Comparison of ENCODE assay signal across 13 mouse cellular contexts in the genomic region with DNA sequence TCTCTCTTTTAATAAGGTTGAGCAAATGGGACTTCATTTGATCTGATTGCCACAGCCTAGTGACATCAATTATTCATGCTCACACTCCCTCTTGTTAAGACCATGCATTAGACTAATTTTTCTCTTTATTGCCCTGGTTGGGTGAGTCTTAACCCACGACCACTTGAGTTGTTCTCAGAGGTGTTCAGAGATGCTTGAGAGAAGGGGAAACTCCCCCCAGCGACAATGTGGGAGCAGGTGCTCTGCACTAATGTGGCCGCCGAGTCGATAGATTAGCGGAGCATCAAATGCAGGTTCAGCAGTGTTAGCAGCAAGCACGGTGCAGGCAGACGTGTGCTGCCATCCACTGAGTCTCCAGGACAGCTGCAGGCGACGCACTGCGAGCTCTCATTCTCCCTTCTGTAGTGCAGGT. TPM values are rescaled to one million over a fixed set of nuclear protein-coding genes. Genes with fewer than 3 reads are reported as not detected.
A peak's percentile ranks its signal among the peaks of the same experiment; 100 is the strongest.
DNase-seq lines count a peak whose midpoint lies in the region; ATAC-seq and TF ChIP-seq lines count a peak whose summit lies in the region.
"Had no signal": no experiment of that assay in that cellular context is flagged by ENCODE, and none has a peak within 500 bp of the region (broad histone marks: within the 10 kb centered on the region; RNA-seq: fewer than 3 reads in every experiment).

No protein-coding gene starts in this region.

- peak overlapping the region; percentile 35; the same call in 1 of the 2 replicates for H3K27ac ChIP-seq in gastrocnemius, adult 2 months
- H3K27ac ChIP-seq in embryonic facial prominence, embryonic 15.5 days (replicated peaks): 0 out of 2 replicates have a peak overlapping the region, but pooled peaks have one; percentile 4
- peak overlapping the region; percentile 50 for H3K27ac ChIP-seq in hindbrain, embryonic 15.5 days (replicated peaks)
- H3K27ac ChIP-seq in neural tube, embryonic 13.5 days (replicated peaks): peak overlapping the region; percentile 82
- H3K27ac ChIP-seq: embryonic facial prominence, embryonic 13.5 days had no signal

- 78% methylated on average over 11 of the region's 11 CpGs for WGBS in embryonic facial prominence, embryonic 15.5 days
- WGBS in hindbrain, embryonic 15.5 days: 24% methylated on average over 11 of the region's 11 CpGs
- 29% methylated on average over 11 of the region's 11 CpGs for WGBS in neural tube, embryonic 13.5 days

- intact Hi-C loops in gastrocnemius, adult 2 months (cut with DNase I): no loop called here
- intact Hi-C loops in gastrocnemius, postnatal 14 days (cut with DNase I; ENCODE audit: low total_unique reads): no loop called here
- intact Hi-C loops in left cerebral cortex, postnatal 25 days (cut with DNase I): loop anchor here (2.0 kb wide), 1 partner anchor 33 kb away; no protein-coding TSS in a partner anchor

- no peak for ATAC-seq in embryonic facial prominence, embryonic 15.5 days (ENCODE audit: insufficient number of reproducible peaks, low FRiP score, low TSS enrichment, low read depth)
- no peak for ATAC-seq in hindbrain, embryonic 15.5 days (ENCODE audit: low FRiP score, low read depth)
- peak; percentile 67 for ATAC-seq in neural tube, embryonic 13.5 days (ENCODE audit: low read depth)
- ATAC-seq: intestine, postnatal 0 days had no signal

- no peak for DNase-seq in gastrocnemius, adult 2 months
- no peak for DNase-seq in gastrocnemius, postnatal 14 days
- DNase-seq in heart, adult 8-10 months (ENCODE audit: low spot score): no peak
- DNase-seq in MN1 (ENCODE audit: low spot score): no peak
- DNase-seq in left cerebral cortex, postnatal 25 days (ENCODE audit: low spot score in 2 of 2): no peak
- DNase-seq: cerebellum, adult 8-10 months; lung, postnatal 14 days; right cerebral cortex, postnatal 14 days had no signal

- no peak overlapping the region for H3K4me3 ChIP-seq in gastrocnemius, adult 2 months
- H3K4me3 ChIP-seq in embryonic facial prominence, embryonic 15.5 days (replicated peaks): no peak overlapping the region
- no peak overlapping the region for H3K4me3 ChIP-seq in hindbrain, embryonic 15.5 days
- no peak overlapping the region for H3K4me3 ChIP-seq in neural tube, embryonic 13.5 days
- H3K4me3 ChIP-seq: embryonic facial prominence, embryonic 13.5 days had no signal

- no peaks in the 10 kb centered on the region for H3K27me3 ChIP-seq in embryonic facial prominence, embryonic 15.5 days
- H3K27me3 ChIP-seq in hindbrain, embryonic 15.5 days: no peaks in the 10 kb centered on the region
- no peaks in the 10 kb centered on the region for H3K27me3 ChIP-seq in neural tube, embryonic 13.5 days
- H3K27me3 ChIP-seq: embryonic facial prominence, embryonic 13.5 days had no signal

- peaks cover 36% of the 10 kb centered on the region for H3K36me3 ChIP-seq in embryonic facial prominence, embryonic 15.5 days
- H3K36me3 ChIP-seq in hindbrain, embryonic 15.5 days: no peaks in the 10 kb centered on the region
- peaks cover 22% of the 10 kb centered on the region for H3K36me3 ChIP-seq in neural tube, embryonic 13.5 days

- H3K4me2 ChIP-seq in embryonic facial prominence, embryonic 15.5 days (replicated peaks): no peak overlapping the region
- no peak overlapping the region for H3K4me2 ChIP-seq in hindbrain, embryonic 15.5 days
- H3K4me2 ChIP-seq in neural tube, embryonic 13.5 days: no peak overlapping the region
- H3K4me2 ChIP-seq: embryonic facial prominence, embryonic 13.5 days had no signal

- TF ChIP-seq CTCF in gastrocnemius, adult 2 months (IDR thresholded peaks at IDR 0.05): no peak

- no peak overlapping the region for H3K9ac ChIP-seq in embryonic facial prominence, embryonic 15.5 days
- no peak overlapping the region for H3K9ac ChIP-seq in hindbrain, embryonic 15.5 days
- no peak overlapping the region for H3K9ac ChIP-seq in neural tube, embryonic 13.5 days
- H3K9ac ChIP-seq: embryonic facial prominence, embryonic 13.5 days had no signal

- no peaks in the 10 kb centered on the region for H3K9me3 ChIP-seq in embryonic facial prominence, embryonic 15.5 days (replicated peaks)
- H3K9me3 ChIP-seq in hindbrain, embryonic 15.5 days: no peaks in the 10 kb centered on the region
- no peaks in the 10 kb centered on the region for H3K9me3 ChIP-seq in neural tube, embryonic 13.5 days
- H3K9me3 ChIP-seq: embryonic facial prominence, embryonic 13.5 days had no signal

- H3K4me1 ChIP-seq in embryonic facial prominence, embryonic 15.5 days: peaks cover 50% of the 10 kb centered on the region
- H3K4me1 ChIP-seq in hindbrain, embryonic 15.5 days (replicated peaks): peaks cover 75% of the 10 kb centered on the region
- H3K4me1 ChIP-seq in neural tube, embryonic 13.5 days (replicated peaks): peaks cover 90% of the 10 kb centered on the region

RNA-seq across cellular contexts. Expression of gene Tesc, which starts 52.3 kb away (rescaled TPM):
- under 1 TPM; 0.59 to 0.64 TPM for total RNA-seq in gastrocnemius, adult 2 months (2021)
- 1 to 10 TPM in 1 of 2 experiments, under 1 TPM in 1; 0.78 to 1.4 TPM for total RNA-seq in gastrocnemius, postnatal 14 days (2021)
- polyA plus RNA-seq in embryonic facial prominence, embryonic 15.5 days (2015; fragmentation: Nextera tagmentation; extraction: Ambion mirVana): 30.2 and 38.2 TPM in 2 replicates
- 2.9 and 3.5 TPM in 2 replicates for polyA plus RNA-seq in hindbrain, embryonic 15.5 days (2015; fragmentation: Nextera tagmentation; extraction: Ambion mirVana)
- polyA plus RNA-seq in neural tube, embryonic 13.5 days (2015; fragmentation: Nextera tagmentation; extraction: Ambion mirVana): 1.8 and 2.1 TPM in 2 replicates
- total RNA-seq in heart, adult 8-10 months (2022): 100 to 1,000 TPM; 204 to 264 (median 228) TPM
- total RNA-seq in left cerebral cortex, postnatal 25 days (2021): 10 to 100 TPM; 90.0 to 94.0 TPM

Comparison
In these comparisons a context has a peak if more than half of its experiments do, and no peak if none do; other contexts are left out.
1. H3K27ac ChIP-seq: peak in every context shown above with its lines; median percentile 82 in neural tube, embryonic 13.5 days; 50 in hindbrain, embryonic 15.5 days; 35 in gastrocnemius, adult 2 months; 4 in embryonic facial prominence, embryonic 15.5 days.
2. RNA of gene Tesc, which starts 52.3 kb away (total RNA-seq): 204 to 264 TPM in heart, adult 8-10 months and 90.0 to 94.0 TPM in left cerebral cortex, postnatal 25 days; 0.78 to 1.4 TPM in gastrocnemius, postnatal 14 days and 0.59 to 0.64 TPM in gastrocnemius, adult 2 months; every median in the first group is over 10 times any median in the second.